ENCODE assay signal across 8 mouse cellular contexts in genomic region chr4:136748842-136749392, GRCm38 (mm10).
DNase-seq lines count a peak whose midpoint lies in the region; ATAC-seq lines count a peak whose summit lies in the region.
"Had no signal": no experiment of that assay in that cellular context is flagged by ENCODE, and none has a peak within 500 bp of the region (broad histone marks: within the 10 kb centered on the region; RNA-seq: fewer than 3 reads in every experiment).

No protein-coding gene starts in this region.

- no peak overlapping the region for H3K4me2 ChIP-seq in intestine, embryonic 15.5 days (replicated peaks)

- H3K4me1 ChIP-seq in intestine, embryonic 15.5 days (replicated peaks): peaks cover 30% of the 10 kb centered on the region

- no peaks in the 10 kb centered on the region for H3K36me3 ChIP-seq in intestine, embryonic 15.5 days

- DNase-seq in thymus, postnatal 14 days: peak; percentile 24
- DNase-seq in thymus, adult 18-20 months: no peak
- peak; percentile 22 to 42 for DNase-seq in heart, adult 9 months (ENCODE audit: low spot score in 2 of 2)
- DNase-seq in embryo, embryonic 9.5 days (ENCODE audit: extremely low spot score): no peak
- no peak for DNase-seq in MN1 (ENCODE audit: low spot score)

- H3K9ac ChIP-seq in intestine, embryonic 15.5 days: no peak overlapping the region

- no peaks in the 10 kb centered on the region for H3K9me3 ChIP-seq in intestine, embryonic 15.5 days

- peak; percentile 57 for ATAC-seq in intestine, embryonic 15.5 days
- no peak for ATAC-seq in CD4-positive, CD25-positive, alpha-beta regulatory T cell, adult 4 months

- peak overlapping the region; percentile 74 for H3K27ac ChIP-seq in intestine, embryonic 15.5 days

- H3K27me3 ChIP-seq in intestine, embryonic 15.5 days (replicated peaks): no peaks in the 10 kb centered on the region

- 31% methylated on average over 7 of the region's 7 CpGs for WGBS in intestine, embryonic 15.5 days

- H3K4me3 ChIP-seq in intestine, embryonic 15.5 days (replicated peaks): no peak overlapping the region
- H3K4me3 ChIP-seq: left cerebral cortex, adult 2 months had no signal

Comparison
In these comparisons a context has a peak if more than half of its experiments do, and no peak if none do; other contexts are left out.
1. DNase-seq: peak in thymus, postnatal 14 days (single experiment) and heart, adult 9 months (2 of 2); none in thymus, adult 18-20 months (0 of 2), embryo, embryonic 9.5 days (single experiment) and MN1 (single experiment).